Mouse (Mus musculus) forebrain, postnatal 0 days (tissue): ENCODE measurements around the gene Gpalpp1. TPM values are rescaled to one million over a fixed set of nuclear protein-coding genes. Genes with fewer than 3 reads are reported as not detected.

ENCODE experiments used
- ATAC-seq: fragments of 200-750 bp; cut with Nextera tagmentation; 2 replicates; pipeline ENCODE4 v1.8.0; 2017; ENCODE audit warnings: mild to moderate bottlenecking, moderate library complexity
- DNase-seq: peaks from one replicate; pipeline ENCODE4 v3.0.0-alpha.2; 2015
- H3K27ac ChIP-seq: fragments of 300-500 bp; sonication (generic); 2 replicates; pipeline ENCODE4 v1.5.1; 2014; ENCODE audit warnings: low read depth, mild to moderate bottlenecking, antibody characterized with exemption, low read length, moderate library complexity, mixed read lengths
- H3K27me3 ChIP-seq: fragments of 300-500 bp; sonication (generic); 2 replicates; pipeline ENCODE4 v1.6.1; 2014; ENCODE audit warnings: mild to moderate bottlenecking, low read length, mixed read lengths; ENCODE audit not compliant: insufficient read depth
- H3K36me3 ChIP-seq: fragments of 300-500 bp; sonication (generic); 2 replicates; pipeline ENCODE4 v1.6.1; 2014; ENCODE audit warnings: mild to moderate bottlenecking, moderate library complexity; ENCODE audit not compliant: insufficient read depth
- H3K4me1 ChIP-seq: fragments of 300-500 bp; sonication (generic); 2 replicates; pipeline ENCODE4 v1.6.1; 2014; ENCODE audit warnings: antibody characterized with exemption; ENCODE audit not compliant: insufficient read depth
- H3K4me2 ChIP-seq: fragments of 300-500 bp; sonication (generic); 2 replicates; pipeline ENCODE4 v1.6.1; 2014; ENCODE audit warnings: low read depth, mild to moderate bottlenecking, moderate library complexity
- H3K4me3 ChIP-seq: fragments of 300-500 bp; sonication (generic); 2 replicates; pipeline ENCODE4 v1.5.1; 2014; ENCODE audit warnings: low read depth, low read length, mixed read lengths
- H3K9ac ChIP-seq: fragments of 300-500 bp; sonication (generic); 2 replicates; pipeline ENCODE4 v1.6.1; 2014; ENCODE audit warnings: mild to moderate bottlenecking
- H3K9me3 ChIP-seq: fragments of 300-500 bp; sonication (generic); 2 replicates; pipeline ENCODE4 v1.6.1; 2016; ENCODE audit warnings: low read length
- CTCF ChIP-seq: sonication (generic); IDR thresholded peaks from 2 replicates; pipeline ENCODE4 v1.5.1; 2016; ENCODE audit warnings: antibody characterized with exemption, control low read depth, low read depth
- WGBS: fragments of 180-500 bp; shearing (Covaris S2); extraction: QIAGEN DNeasy Blood & Tissue Kit; methylation state at CpG from one replicate; pipeline ENCODE4 v1.1.7; 2014; 5-methylcytosine and 5-hydroxymethylcytosine counted together
- polyA plus RNA-seq: library from polyadenylated mRNA; unstranded; fragments of >200 nt; fragmentation: Nextera tagmentation; extraction: Ambion mirVana; gene quantifications from 2 replicates; pipeline ENCODE4 v1.2.1, GENCODE M21; 2015
- total RNA-seq: library from RNA; depleted of rRNA; stranded (reverse); fragments of >200 nt; gene quantifications from 2 replicates; pipeline ENCODE4 v1.2.3, GENCODE M21; 2014

Gene Gpalpp1
- total and polyA plus RNA-seq, 2 experiments from 2014 or later = 9.3 to 25.0 TPM

- Histone ChIP-seq H3K9ac (no peak overlapping the region), H3K4me2 (no peak overlapping the region), H3K4me1 (0 out of 2 replicates have a peak, but pooled peaks cover 5% of the 10 kb centered on the region), H3K36me3 (peaks cover 41% of the 10 kb centered on the region), H3K27ac (no peak overlapping the region), H3K27me3 (no peaks in the 10 kb centered on the region), H3K4me3 (no peak overlapping the region), H3K9me3 (no peaks in the 10 kb centered on the region)
- 80% methylated on average over 5 of the region's 5 CpGs for WGBS
- ATAC-seq (no peak), DNase-seq (no peak)
- no peak for TF ChIP-seq CTCF
These were observed 5.2 kb upstream of the Gpalpp1 start for GRCm38 (mm10) chr14:76115744-76116143.

GRCm38 (mm10) chr14:76099543-76099942 lies 11.0 kb downstream of the Gpalpp1 start:
- H3K9me3 ChIP-seq = no peaks in the 10 kb centered on the region
- no peak overlapping the region for H3K27ac ChIP-seq
- H3K4me3 ChIP-seq = no peak overlapping the region
- no peak for DNase-seq
- 95% methylated on average over 9 of the region's 9 CpGs for WGBS
- no peak overlapping the region for H3K9ac ChIP-seq
- H3K4me2 ChIP-seq = no peak overlapping the region
- no peaks in the 10 kb centered on the region for H3K27me3 ChIP-seq
- no peak for ATAC-seq
- peaks cover 55% of the 10 kb centered on the region for H3K36me3 ChIP-seq
- no peak for TF ChIP-seq CTCF
- no peaks in the 10 kb centered on the region for H3K4me1 ChIP-seq

GRCm38 (mm10) chr14:76097815-76098214 lies 12.7 kb downstream of the Gpalpp1 start:
- ATAC-seq = no peak
- no peak for DNase-seq
- Histone ChIP-seq H3K9ac (no peak overlapping the region), H3K4me3 (no peak overlapping the region), H3K4me1 (no peaks in the 10 kb centered on the region), H3K9me3 (no peaks in the 10 kb centered on the region), H3K4me2 (no peak overlapping the region), H3K36me3 (peaks cover 68% of the 10 kb centered on the region), H3K27ac (no peak overlapping the region), H3K27me3 (no peaks in the 10 kb centered on the region)
- 94% methylated on average over 5 of the region's 5 CpGs for WGBS
- no peak for TF ChIP-seq CTCF

- Histone ChIP-seq H3K4me1 (no peaks in the 10 kb centered on the region), H3K27me3 (no peaks in the 10 kb centered on the region), H3K4me3 (no peak overlapping the region), H3K9me3 (no peaks in the 10 kb centered on the region), H3K4me2 (no peak overlapping the region), H3K27ac (no peak overlapping the region), H3K36me3 (peaks cover 72% of the 10 kb centered on the region), H3K9ac (no peak overlapping the region)
- ATAC-seq (no peak), DNase-seq (no peak)
- 94% methylated on average over 7 of the region's 7 CpGs for WGBS
- no peak for TF ChIP-seq CTCF
These were observed 13.3 kb downstream of the Gpalpp1 start for GRCm38 (mm10) chr14:76097244-76097643.

GRCm38 (mm10) chr14:76084188-76084587 lies 26.4 kb downstream of the Gpalpp1 start:
- Histone ChIP-seq H3K4me2 (no peak overlapping the region), H3K4me1 (no peaks in the 10 kb centered on the region), H3K9ac (no peak overlapping the region), H3K4me3 (no peak overlapping the region), H3K36me3 (peaks cover 5% of the 10 kb centered on the region), H3K9me3 (no peaks in the 10 kb centered on the region), H3K27me3 (no peaks in the 10 kb centered on the region), H3K27ac (no peak overlapping the region)
- no peak for TF ChIP-seq CTCF
- WGBS = 82% methylated on average over 3 of the region's 3 CpGs
- no peak for DNase-seq
- no peak for ATAC-seq

GRCm38 (mm10) chr14:76082086-76082636 lies 28.4 kb downstream of the Gpalpp1 start:
- WGBS = 88% methylated on average over 13 of the region's 13 CpGs
- H3K36me3 ChIP-seq = no peaks in the 10 kb centered on the region
- no peak for ATAC-seq
- no peak overlapping the region for H3K4me3 ChIP-seq
- no peak for TF ChIP-seq CTCF
- H3K9ac ChIP-seq = no peak overlapping the region
- H3K27ac ChIP-seq = no peak overlapping the region
- 0 out of 2 replicates have a peak, but pooled peaks cover under 1% of the 10 kb centered on the region for H3K4me1 ChIP-seq
- DNase-seq = no peak
- H3K4me2 ChIP-seq = no peak overlapping the region
- H3K9me3 ChIP-seq = no peaks in the 10 kb centered on the region
- H3K27me3 ChIP-seq = no peaks in the 10 kb centered on the region

- no peaks in the 10 kb centered on the region for H3K9me3 ChIP-seq
- no peaks in the 10 kb centered on the region for H3K36me3 ChIP-seq
- no peaks in the 10 kb centered on the region for H3K27me3 ChIP-seq
- no peak overlapping the region for H3K27ac ChIP-seq
- 67% methylated on average over 11 of the region's 11 CpGs for WGBS
- H3K4me1 ChIP-seq = 0 out of 2 replicates have a peak, but pooled peaks cover 4% of the 10 kb centered on the region
- H3K4me3 ChIP-seq = no peak overlapping the region
- ATAC-seq (no peak), DNase-seq (no peak)
- no peak overlapping the region for H3K9ac ChIP-seq
- H3K4me2 ChIP-seq = no peak overlapping the region
- TF ChIP-seq CTCF = no peak
These were observed 29.1 kb downstream of the Gpalpp1 start for GRCm38 (mm10) chr14:76081451-76081850.
